Mouse (Mus musculus): ENCODE data around the gene Akr1c12. TPM values are rescaled to one million over a fixed set of nuclear protein-coding genes. Genes with fewer than 3 reads are reported as not detected.
"Not testable (repeated sequence)": the region's sequence is repeated elsewhere in the genome, so short reads cannot be mapped to it uniquely, and the experiment has no call there.

Gene Akr1c12
- polyA plus RNA-seq, 1 experiment from 2014 or later = 151 TPM

DNA sequence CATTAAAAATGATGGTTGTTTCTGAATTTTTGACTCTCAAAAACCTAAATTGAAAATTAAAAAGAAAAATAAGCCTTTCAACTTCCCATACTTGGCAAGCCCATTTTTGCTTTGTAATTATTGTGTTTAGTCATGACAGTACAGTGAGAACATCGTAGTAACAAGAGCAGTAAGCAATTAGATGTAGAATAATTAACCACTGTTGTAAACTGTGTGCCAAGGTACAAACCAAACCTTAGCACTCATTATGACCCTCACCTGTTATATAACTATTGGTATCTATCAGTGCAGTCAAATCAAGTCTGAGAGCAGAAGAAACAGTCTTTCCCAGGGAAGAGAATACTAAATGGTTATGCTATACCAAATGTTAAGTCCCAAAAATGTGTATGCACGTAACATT lies 14.2 kb downstream of the Akr1c12 start:
- H3K4me1 ChIP-seq (ENCODE audit: control insufficient read depth, insufficient read depth, low read length) = no peaks in the 10 kb centered on the region
- 75% methylated on average over 2 of the region's 2 CpGs for WGBS
- no peaks in the 10 kb centered on the region for H3K27me3 ChIP-seq (replicated peaks; ENCODE audit: control insufficient read depth, insufficient read depth, low read length)
- peak; percentile 99 for ATAC-seq
- H3K27ac ChIP-seq (ENCODE audit: low read length) = no peak overlapping the region
- H3K4me3 ChIP-seq (ENCODE audit: low read length) = no peak overlapping the region
- no peaks in the 10 kb centered on the region for H3K9me3 ChIP-seq (ENCODE audit: control insufficient read depth, low read length)
- H3K9ac ChIP-seq (ENCODE audit: low read depth, low read length) = no peak overlapping the region
- H3K4me2 ChIP-seq (ENCODE audit: low read depth, low read length) = no peak overlapping the region
- H3K36me3 ChIP-seq (ENCODE audit: control insufficient read depth, insufficient read depth, low read length) = no peaks in the 10 kb centered on the region

DNA sequence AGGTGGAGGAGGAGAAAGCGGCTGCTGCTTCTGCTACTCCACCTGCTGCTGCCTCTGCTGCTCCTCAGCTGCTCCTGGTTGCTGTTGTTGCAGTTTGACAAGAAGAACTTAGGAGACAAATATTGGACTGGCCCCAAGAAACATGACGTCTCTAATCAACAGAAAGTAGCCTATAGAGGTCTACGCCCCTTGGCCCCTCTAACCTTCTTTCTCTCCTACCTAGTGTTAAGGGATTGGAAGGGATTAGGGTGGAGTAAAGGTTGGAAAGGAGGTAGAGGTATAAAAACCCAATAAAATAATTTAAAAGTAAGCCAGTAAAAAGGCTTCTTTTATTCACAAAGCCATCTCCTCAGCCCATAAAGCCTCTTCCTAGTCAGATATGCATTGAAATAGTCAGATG lies 14.6 kb downstream of the Akr1c12 start:
- Histone ChIP-seq H3K36me3 (ENCODE audit: control insufficient read depth, insufficient read depth, low read length) (no peaks in the 10 kb centered on the region), H3K27ac (ENCODE audit: low read length) (peak overlapping the region; percentile 64; the same call in 1 of the 2 replicates), H3K9me3 (ENCODE audit: control insufficient read depth, low read length) (no peaks in the 10 kb centered on the region), H3K4me2 (ENCODE audit: low read depth, low read length) (0 out of 2 replicates have a peak overlapping the region, but pooled peaks have one; percentile 19), H3K27me3 (replicated peaks; ENCODE audit: control insufficient read depth, insufficient read depth, low read length) (no peaks in the 10 kb centered on the region), H3K9ac (ENCODE audit: low read depth, low read length) (no peak overlapping the region), H3K4me1 (ENCODE audit: control insufficient read depth, insufficient read depth, low read length) (no peaks in the 10 kb centered on the region), H3K4me3 (ENCODE audit: low read length) (no peak overlapping the region)
- 72% methylated on average over 3 of the region's 3 CpGs for WGBS
- ATAC-seq = peak; percentile 76

DNA sequence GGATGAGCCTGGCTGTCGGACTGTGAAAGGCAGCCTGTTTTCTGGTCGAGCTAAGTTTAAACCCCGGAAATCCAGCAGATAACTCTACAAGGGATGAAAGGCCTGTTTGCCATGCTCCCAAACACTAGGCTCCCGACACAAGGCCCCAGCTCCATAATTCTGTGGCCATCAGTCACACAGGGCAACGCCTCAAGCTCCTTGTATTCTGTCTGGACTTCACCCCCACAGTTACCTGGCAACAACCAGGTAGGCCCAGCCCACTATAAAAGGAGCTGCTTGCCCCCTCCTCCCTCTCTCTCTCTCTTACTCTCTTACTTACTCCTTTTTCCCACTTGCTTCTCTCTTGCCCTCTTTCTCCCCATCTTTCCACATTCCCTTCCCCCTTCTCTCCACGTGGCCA lies 21.9 kb downstream of the Akr1c12 start:
- Histone ChIP-seq H3K27me3 (replicated peaks; ENCODE audit: control insufficient read depth, insufficient read depth, low read length) (no peaks in the 10 kb centered on the region), H3K27ac (ENCODE audit: low read length) (no peak overlapping the region; the same call in 1 of the 2 replicates), H3K4me3 (ENCODE audit: low read length) (no peak overlapping the region), H3K36me3 (ENCODE audit: control insufficient read depth, insufficient read depth, low read length) (0 out of 2 replicates have a peak, but pooled peaks cover 2% of the 10 kb centered on the region), H3K4me1 (ENCODE audit: control insufficient read depth, insufficient read depth, low read length) (no peaks in the 10 kb centered on the region), H3K9ac (ENCODE audit: low read depth, low read length) (no peak overlapping the region), H3K9me3 (ENCODE audit: control insufficient read depth, low read length) (no peaks in the 10 kb centered on the region), H3K4me2 (ENCODE audit: low read depth, low read length) (no peak overlapping the region)
- peak; percentile 90 for ATAC-seq
- WGBS = 74% methylated on average over 6 of the region's 6 CpGs

DNA sequence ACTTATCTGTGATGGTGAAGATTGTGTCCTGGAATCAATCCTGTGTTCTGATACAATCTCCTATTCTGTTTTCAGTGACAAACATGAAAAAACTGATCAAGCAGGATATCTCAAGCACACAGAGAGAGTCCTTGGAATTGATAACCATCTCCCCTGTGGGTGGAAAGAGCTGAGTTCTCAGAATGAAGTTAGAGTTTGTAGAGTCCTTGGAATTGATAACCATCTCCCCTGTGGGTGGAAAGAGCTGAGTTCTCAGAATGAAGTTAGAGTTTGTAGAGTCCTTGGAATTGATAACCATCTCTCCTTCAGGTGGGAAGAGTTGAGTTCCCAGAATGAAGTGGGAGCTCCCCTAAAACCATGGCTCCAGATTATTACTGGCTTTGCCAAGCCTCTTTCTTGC lies 22.3 kb downstream of the Akr1c12 start:
- H3K9ac ChIP-seq (ENCODE audit: low read depth, low read length); H3K36me3 ChIP-seq (ENCODE audit: control insufficient read depth, insufficient read depth, low read length); H3K4me1 ChIP-seq (ENCODE audit: control insufficient read depth, insufficient read depth, low read length); H3K4me3 ChIP-seq (ENCODE audit: low read length); H3K27me3 ChIP-seq (replicated peaks; ENCODE audit: control insufficient read depth, insufficient read depth, low read length); H3K9me3 ChIP-seq (ENCODE audit: control insufficient read depth, low read length); H3K27ac ChIP-seq (ENCODE audit: low read length); H3K4me2 ChIP-seq (ENCODE audit: low read depth, low read length); ATAC-seq: not testable (repeated sequence)

DNA sequence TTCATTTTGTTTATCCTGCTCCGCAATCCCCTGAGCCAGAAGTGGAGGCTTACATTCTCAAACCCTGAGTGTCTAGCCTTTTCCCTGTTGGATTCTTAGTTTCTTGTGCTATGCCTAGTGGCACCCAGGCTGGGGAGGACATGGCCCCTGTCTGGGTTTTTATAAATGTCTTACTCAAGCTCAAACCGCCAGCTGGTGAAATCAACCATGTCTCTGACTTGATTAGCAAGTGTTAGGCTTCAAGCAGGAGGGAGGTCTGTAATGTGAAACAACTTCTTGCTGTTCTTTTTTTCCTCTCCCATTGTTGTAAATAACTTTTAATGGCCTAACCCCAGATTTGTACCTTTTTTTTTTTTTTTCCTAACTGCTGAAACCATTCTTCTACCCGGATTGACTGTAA lies 29.9 kb downstream of the Akr1c12 start:
- 72% methylated on average over 3 of the region's 3 CpGs for WGBS
- ATAC-seq = no peak
- no peak overlapping the region for H3K9ac ChIP-seq (ENCODE audit: low read depth, low read length)
- no peak overlapping the region for H3K4me3 ChIP-seq (ENCODE audit: low read length)
- no peaks in the 10 kb centered on the region for H3K4me1 ChIP-seq (ENCODE audit: control insufficient read depth, insufficient read depth, low read length)
- no peaks in the 10 kb centered on the region for H3K27me3 ChIP-seq (replicated peaks; ENCODE audit: control insufficient read depth, insufficient read depth, low read length)
- H3K9me3 ChIP-seq (ENCODE audit: control insufficient read depth, low read length) = no peaks in the 10 kb centered on the region
- H3K27ac ChIP-seq (ENCODE audit: low read length) = no peak overlapping the region
- H3K4me2 ChIP-seq (ENCODE audit: low read depth, low read length) = no peak overlapping the region
- no peaks in the 10 kb centered on the region for H3K36me3 ChIP-seq (ENCODE audit: control insufficient read depth, insufficient read depth, low read length)

DNA sequence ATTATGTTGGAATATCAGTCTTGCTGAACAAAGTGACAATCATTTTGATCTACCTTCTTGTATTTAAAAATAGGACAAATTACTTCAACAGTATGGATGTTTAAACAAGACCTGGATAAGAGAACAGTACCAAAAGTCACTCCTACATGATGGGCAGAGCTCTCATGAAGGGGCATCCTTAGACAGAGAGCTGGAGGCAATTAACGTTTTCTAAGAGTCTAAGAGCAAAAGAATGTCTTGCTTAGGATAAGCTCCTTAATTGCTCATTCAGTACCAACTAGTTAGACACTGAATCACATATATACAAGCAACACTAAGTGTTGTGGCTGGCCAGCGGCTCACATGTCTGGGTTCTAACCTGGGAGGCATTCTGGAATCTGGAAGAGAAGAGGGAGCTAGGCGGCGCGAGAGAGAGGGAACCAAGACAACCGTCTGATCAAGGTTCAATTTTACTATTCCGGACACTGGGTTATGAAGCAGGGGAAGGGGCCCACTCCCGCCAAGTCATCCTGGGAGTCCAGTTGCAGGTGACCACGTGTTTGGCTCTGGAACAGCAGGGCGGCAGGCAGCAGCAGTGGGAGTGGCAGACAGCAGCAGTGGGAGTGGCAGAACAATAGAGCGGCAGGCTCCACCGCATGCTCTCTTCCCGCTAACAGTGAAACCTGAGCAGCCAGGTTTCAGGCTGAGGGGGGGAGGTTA lies 34.2 kb downstream of the Akr1c12 start:
- Histone ChIP-seq H3K27ac (ENCODE audit: low read length) (no peak overlapping the region), H3K36me3 (ENCODE audit: control insufficient read depth, insufficient read depth, low read length) (no peaks in the 10 kb centered on the region), H3K4me2 (ENCODE audit: low read depth, low read length) (peak overlapping the region; percentile 49), H3K4me1 (ENCODE audit: control insufficient read depth, insufficient read depth, low read length) (no peaks in the 10 kb centered on the region), H3K27me3 (replicated peaks; ENCODE audit: control insufficient read depth, insufficient read depth, low read length) (no peaks in the 10 kb centered on the region), H3K9me3 (ENCODE audit: control insufficient read depth, low read length) (no peaks in the 10 kb centered on the region), H3K9ac (ENCODE audit: low read depth, low read length) (no peak overlapping the region), H3K4me3 (ENCODE audit: low read length) (peak overlapping the region; percentile 28; the same call in 1 of the 2 replicates)
- peak; percentile 95 for ATAC-seq
- WGBS = 4% methylated on average over 13 of the region's 13 CpGs

DNA sequence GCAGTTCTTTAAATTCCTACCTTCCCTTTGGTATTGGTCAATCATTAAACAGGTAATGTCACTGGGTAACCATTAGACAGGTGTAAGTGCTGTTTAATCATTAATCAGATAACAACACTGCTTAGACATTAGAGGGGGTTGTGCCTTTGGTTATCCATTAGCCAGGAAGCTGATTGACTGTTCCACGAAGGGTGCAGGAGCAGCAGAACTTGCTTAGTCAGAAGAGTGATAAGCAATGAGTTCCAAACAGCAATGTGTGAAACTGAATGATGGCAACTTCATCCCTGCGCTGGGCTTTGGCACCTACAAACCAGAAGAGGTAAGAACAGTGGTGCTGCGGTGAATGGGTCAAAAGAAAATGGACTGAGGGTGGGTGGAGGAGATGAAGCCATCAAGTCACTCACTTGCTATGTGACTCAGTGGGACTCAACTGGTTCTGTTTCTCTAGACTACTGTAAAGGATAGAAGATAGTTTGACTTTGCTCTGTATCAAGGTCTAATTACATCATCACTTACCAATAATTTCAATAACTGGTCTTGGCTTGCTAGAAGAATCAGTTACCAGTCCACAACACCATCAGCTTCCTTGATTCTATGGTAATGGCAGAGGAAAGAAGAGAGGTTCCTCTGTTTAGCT lies 45.6 kb downstream of the Akr1c12 start:
- H3K9ac ChIP-seq (ENCODE audit: low read depth, low read length) = 0 out of 2 replicates have a peak overlapping the region, but pooled peaks have one; percentile 55
- H3K36me3 ChIP-seq (ENCODE audit: control insufficient read depth, insufficient read depth, low read length) = no peaks in the 10 kb centered on the region
- peak; percentile 96 for ATAC-seq
- H3K4me3 ChIP-seq (ENCODE audit: low read length) = peak overlapping the region; percentile 48
- no peaks in the 10 kb centered on the region; the same call in 1 of the 2 replicates for H3K4me1 ChIP-seq (ENCODE audit: control insufficient read depth, insufficient read depth, low read length)
- H3K27ac ChIP-seq (ENCODE audit: low read length) = peak overlapping the region; percentile 86
- no peaks in the 10 kb centered on the region for H3K27me3 ChIP-seq (replicated peaks; ENCODE audit: control insufficient read depth, insufficient read depth, low read length)
- no peak overlapping the region for H3K4me2 ChIP-seq (ENCODE audit: low read depth, low read length)
- no peaks in the 10 kb centered on the region for H3K9me3 ChIP-seq (ENCODE audit: control insufficient read depth, low read length)
- 59% methylated on average over 3 of the region's 3 CpGs for WGBS

DNA sequence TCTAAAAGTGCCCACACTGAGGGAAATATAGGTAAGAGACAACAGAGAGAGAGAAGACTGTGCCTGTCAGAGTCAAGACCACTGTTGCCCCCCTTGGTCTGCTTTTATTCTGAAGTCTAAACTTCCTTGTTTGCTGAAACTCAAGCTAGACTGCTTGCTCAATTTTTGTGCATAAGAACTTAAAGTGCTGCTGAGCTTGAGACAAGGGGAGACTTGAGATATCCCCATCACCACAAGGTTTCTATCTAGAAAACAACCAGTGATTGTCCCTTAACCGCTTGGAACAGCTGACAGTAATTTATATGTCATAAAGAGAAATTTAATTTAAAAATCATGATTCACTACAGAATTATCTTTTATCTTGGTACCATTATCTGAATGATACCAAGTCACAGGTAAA lies 46.1 kb downstream of the Akr1c12 start:
- 54% methylated on average over 1 of the region's 1 CpGs for WGBS
- Histone ChIP-seq H3K4me3 (ENCODE audit: low read length) (no peak overlapping the region), H3K27ac (ENCODE audit: low read length) (peak overlapping the region; percentile 63), H3K9me3 (ENCODE audit: control insufficient read depth, low read length) (no peaks in the 10 kb centered on the region), H3K4me2 (ENCODE audit: low read depth, low read length) (no peak overlapping the region), H3K9ac (ENCODE audit: low read depth, low read length) (no peak overlapping the region), H3K4me1 (ENCODE audit: control insufficient read depth, insufficient read depth, low read length) (no peaks in the 10 kb centered on the region; the same call in 1 of the 2 replicates), H3K36me3 (ENCODE audit: control insufficient read depth, insufficient read depth, low read length) (no peaks in the 10 kb centered on the region), H3K27me3 (replicated peaks; ENCODE audit: control insufficient read depth, insufficient read depth, low read length) (no peaks in the 10 kb centered on the region)
- no peak; the same call in 1 of the 2 replicates for ATAC-seq

DNA sequence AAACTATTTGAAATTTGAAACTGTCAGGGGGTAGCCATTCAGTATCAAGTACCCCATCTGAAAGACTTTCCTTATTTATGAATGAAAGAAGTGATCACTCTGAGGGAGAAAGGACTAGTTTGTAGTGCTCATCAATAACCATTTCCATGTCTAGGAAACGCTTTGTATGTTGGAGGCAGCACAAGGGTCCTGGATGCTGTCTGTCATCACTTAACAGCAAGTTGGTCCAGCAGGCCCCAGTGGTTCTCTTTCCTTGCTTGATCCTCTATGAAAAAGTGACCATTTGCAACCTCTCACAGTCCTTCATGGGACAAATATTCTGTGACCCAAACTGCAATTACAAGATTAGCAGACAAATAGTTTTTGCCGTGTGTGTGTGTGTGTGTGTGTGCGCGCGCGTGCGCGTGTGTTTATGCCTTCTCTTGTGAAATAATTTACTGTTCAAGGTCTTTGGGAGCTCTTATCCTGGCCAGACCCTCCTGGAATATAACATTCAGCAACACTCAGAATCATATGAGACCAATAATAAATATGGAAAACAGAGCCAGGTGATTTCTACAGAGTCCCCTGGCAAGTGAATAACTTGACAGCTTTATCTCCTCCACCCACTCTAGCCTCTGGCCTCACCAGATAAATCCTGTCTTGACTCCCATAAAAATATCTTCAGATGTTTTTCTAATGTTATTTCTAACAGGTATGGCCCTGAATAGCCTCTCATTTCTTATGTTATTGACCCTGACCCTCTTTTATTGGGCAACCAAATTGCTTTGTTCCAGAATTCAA lies 48.2 kb downstream of the Akr1c12 start:
- peak; percentile 71 for ATAC-seq
- Histone ChIP-seq H3K9me3 (ENCODE audit: control insufficient read depth, low read length) (no peaks in the 10 kb centered on the region), H3K27me3 (replicated peaks; ENCODE audit: control insufficient read depth, insufficient read depth, low read length) (no peaks in the 10 kb centered on the region), H3K4me3 (ENCODE audit: low read length) (no peak overlapping the region), H3K27ac (ENCODE audit: low read length) (peak overlapping the region; percentile 65), H3K9ac (ENCODE audit: low read depth, low read length) (no peak overlapping the region), H3K36me3 (ENCODE audit: control insufficient read depth, insufficient read depth, low read length) (no peaks in the 10 kb centered on the region), H3K4me1 (ENCODE audit: control insufficient read depth, insufficient read depth, low read length) (no peaks in the 10 kb centered on the region; the same call in 1 of the 2 replicates), H3K4me2 (ENCODE audit: low read depth, low read length) (no peak overlapping the region)
- WGBS = 68% methylated on average over 8 of the region's 8 CpGs
